Mouse (Mus musculus): Measurements from ENCODE around the gene Dzip1. TPM values are rescaled to one million over a fixed set of nuclear protein-coding genes. Genes with fewer than 3 reads are reported as not detected.

Dzip1 gene
- total and polyA plus RNA-seq, 3 experiments, result 0.16 to 0.83 (median 0.51) TPM

DNA sequence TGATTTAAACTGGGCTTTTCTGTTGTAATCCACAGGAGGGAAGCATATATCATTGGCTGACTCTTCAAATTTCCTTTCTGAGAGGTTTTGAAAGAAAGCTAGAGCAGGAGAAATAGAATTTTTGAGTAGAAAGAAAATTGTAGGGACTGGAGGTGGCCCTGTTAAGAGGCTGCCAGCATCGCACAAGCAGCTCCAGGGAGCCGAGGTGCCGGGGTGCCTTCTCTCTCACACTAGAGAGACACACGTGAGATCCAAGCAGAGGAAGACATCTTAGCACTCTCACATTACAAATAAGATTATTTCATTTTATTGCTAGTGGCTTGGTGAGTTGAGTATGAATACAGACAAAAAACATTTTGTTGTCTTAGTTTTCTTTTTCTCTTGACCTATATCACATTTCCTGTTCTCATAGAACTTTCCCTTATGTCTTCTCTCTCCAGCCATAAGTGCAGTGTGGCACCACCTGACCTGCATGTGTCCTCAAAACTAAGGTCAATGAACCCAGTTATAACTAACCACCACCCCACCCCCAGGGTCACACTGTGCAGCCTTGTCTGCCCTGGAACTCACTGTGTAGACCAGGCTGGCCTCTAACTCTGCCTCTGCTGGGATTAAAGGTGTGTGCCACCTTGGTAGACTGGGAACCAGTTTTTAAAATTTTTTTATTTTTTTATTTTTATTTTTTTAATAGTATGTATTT is 15.7 kb upstream of the Dzip1 start:
- H3K4me2 ChIP-seq (ENCODE audit: insufficient read depth, low read depth, poor library complexity, severe bottlenecking), result no peak overlapping the region
- no peak for DNase-seq (ENCODE audit: extremely low read depth)
- in situ Hi-C loops (cut with MboI; ENCODE audit: low pct_ligation_motif_present, low pct_unique_long_range_greater_than_20kb, low sequenced_read_pairs) (no loop called here), dilution Hi-C loops (cut with MboI; ENCODE audit: extremely low pct_ligation_motif_present, extremely low pct_unique_long_range_greater_than_20kb, low sequenced_read_pairs) (no loop called here)
- H3K4me1 ChIP-seq (ENCODE audit: control insufficient read depth in 1 of 2, insufficient read depth in 2 of 2), result peaks cover 0 to 47% of the 10 kb centered on the region in 2 experiments; a peak in 2 of 4 replicates
- H3K9ac ChIP-seq (ENCODE audit: insufficient read depth, low read depth), result no peak overlapping the region
- H3K79me2 ChIP-seq (replicated peaks; ENCODE audit: control insufficient read depth, extremely low read depth, insufficient read depth, poor library complexity, severe bottlenecking), result peaks cover 26% of the 10 kb centered on the region
- no peak overlapping the region for H3K27ac ChIP-seq (ENCODE audit: insufficient read depth, low read depth)
- H3K27me3 ChIP-seq (replicated peaks), result no peaks in the 10 kb centered on the region
- no peaks in the 10 kb centered on the region for H3K9me3 ChIP-seq (replicated peaks; ENCODE audit: low read length)
- TF ChIP-seq SMC3 (IDR thresholded peaks at IDR 0.05; ENCODE audit: low read depth, low read length), result no peak
- no peak for TF ChIP-seq ELF1 (IDR thresholded peaks at IDR 0.05; ENCODE audit: low read depth, low read length)
- no peak for TF ChIP-seq BHLHE40 (IDR thresholded peaks at IDR 0.05; ENCODE audit: low read depth, low read length)
- no peak for TF ChIP-seq MAFK (IDR thresholded peaks at IDR 0.05; ENCODE audit: insufficient replicate concordance, low read length)
- TF ChIP-seq HCFC1 (IDR thresholded peaks at IDR 0.05; ENCODE audit: low read depth, low read length), result no peak
- TF ChIP-seq RCOR1 (conservative IDR thresholded peaks at IDR 0.05; ENCODE audit: low read depth, low read length), result no peak
- TF ChIP-seq MAX (IDR thresholded peaks at IDR 0.05; ENCODE audit: low read length), result no peak
- no peak for TF ChIP-seq IRF4 (IDR thresholded peaks at IDR 0.05; ENCODE audit: low read depth, low read length)
- TF ChIP-seq GABPA (IDR thresholded peaks at IDR 0.05; ENCODE audit: insufficient replicate concordance, low read depth, low read length), result no peak
- no peak for TF ChIP-seq POLR2A (IDR thresholded peaks at IDR 0.05; ENCODE audit: low read depth, low read length)
- TF ChIP-seq JUND (conservative IDR thresholded peaks at IDR 0.05; ENCODE audit: low read depth, low read length), result no peak
- H3K4me3 ChIP-seq (replicated peaks in 1 of 3; ENCODE audit: low read depth in 2 of 3, low read length in 2 of 3, poor library complexity in 1 of 3), result no peak overlapping the region
- peaks cover 0 to 14% of the 10 kb centered on the region in 2 experiments for H3K36me3 ChIP-seq (replicated peaks in 1 of 2; ENCODE audit: control insufficient read depth in 1 of 2, insufficient read depth in 1 of 2, low read length in 1 of 2)

DNA sequence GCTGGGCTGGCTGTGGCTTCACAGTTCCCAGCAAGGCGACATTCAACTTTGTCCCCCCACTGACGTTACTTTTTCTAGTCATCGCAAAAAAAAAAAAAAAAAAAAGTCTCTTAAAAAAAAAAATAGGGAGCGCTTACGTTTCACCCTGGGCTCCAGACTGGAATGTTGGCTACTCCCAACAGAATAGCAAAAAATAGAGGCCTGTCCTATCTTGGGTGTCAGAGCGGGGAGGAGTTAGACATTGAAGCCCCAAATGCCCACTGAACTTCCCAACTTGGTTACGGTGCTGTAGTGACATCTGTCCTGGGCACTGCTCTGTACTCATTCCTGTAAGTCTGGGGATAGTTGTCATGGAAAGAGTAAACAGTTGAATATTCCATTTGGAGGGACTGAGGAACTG is 13.3 kb upstream of the Dzip1 start:
- peaks cover 4 to 42% of the 10 kb centered on the region in 2 experiments; a peak in 3 of 4 replicates for H3K4me1 ChIP-seq (ENCODE audit: control insufficient read depth in 1 of 2, insufficient read depth in 2 of 2)
- H3K9me3 ChIP-seq (replicated peaks; ENCODE audit: low read length), result no peaks in the 10 kb centered on the region
- H3K27me3 ChIP-seq (replicated peaks), result no peaks in the 10 kb centered on the region
- peak overlapping the region; percentile 83 for H3K4me2 ChIP-seq (ENCODE audit: insufficient read depth, low read depth, poor library complexity, severe bottlenecking)
- DNase-seq (ENCODE audit: extremely low read depth), result no peak
- no peak overlapping the region for H3K27ac ChIP-seq (ENCODE audit: insufficient read depth, low read depth)
- H3K4me3 ChIP-seq (replicated peaks in 1 of 3; ENCODE audit: low read depth in 2 of 3, low read length in 2 of 3, poor library complexity in 1 of 3), result peak overlapping the region; percentile 72 to 99 (median 95)
- no peak for TF ChIP-seq E2F4 (IDR thresholded peaks at IDR 0.05; ENCODE audit: insufficient replicate concordance, low read depth, low read length)
- no peak for TF ChIP-seq POLR2A (IDR thresholded peaks at IDR 0.05; ENCODE audit: low read depth, low read length)
- TF ChIP-seq RCOR1 (conservative IDR thresholded peaks at IDR 0.05; ENCODE audit: low read depth, low read length), result no peak
- TF ChIP-seq ZNF384 (IDR thresholded peaks at IDR 0.05; ENCODE audit: low read depth, low read length), result peak; percentile 54; the same call in 1 of the 2 replicates
- peak; percentile 19; the same call in 1 of the 2 replicates for TF ChIP-seq CHD1 (IDR thresholded peaks at IDR 0.05; ENCODE audit: low read depth, low read length)
- TF ChIP-seq SMC3 (IDR thresholded peaks at IDR 0.05; ENCODE audit: low read depth, low read length), result no peak
- no peak for TF ChIP-seq TBP (conservative IDR thresholded peaks at IDR 0.05; ENCODE audit: low read depth, low read length)
- no peak for TF ChIP-seq ETS1 (conservative IDR thresholded peaks at IDR 0.05; ENCODE audit: low read depth, low read length)
- dilution Hi-C loops (cut with MboI; ENCODE audit: extremely low pct_ligation_motif_present, extremely low pct_unique_long_range_greater_than_20kb, low sequenced_read_pairs), result no loop called here
- peaks cover 17% of the 10 kb centered on the region for H3K79me2 ChIP-seq (replicated peaks; ENCODE audit: control insufficient read depth, extremely low read depth, insufficient read depth, poor library complexity, severe bottlenecking)
- peak overlapping the region; percentile 92 for H3K9ac ChIP-seq (ENCODE audit: insufficient read depth, low read depth)
- peaks cover 0 to 6% of the 10 kb centered on the region in 2 experiments for H3K36me3 ChIP-seq (replicated peaks in 1 of 2; ENCODE audit: control insufficient read depth in 1 of 2, insufficient read depth in 1 of 2, low read length in 1 of 2)
- in situ Hi-C loops (cut with MboI; ENCODE audit: low pct_ligation_motif_present, low pct_unique_long_range_greater_than_20kb, low sequenced_read_pairs), result no loop called here

Data from CH12.LX (cell line).